Mouse (Mus musculus): ENCODE results near the gene 1110004F10Rik.

1110004F10Rik gene

DNA sequence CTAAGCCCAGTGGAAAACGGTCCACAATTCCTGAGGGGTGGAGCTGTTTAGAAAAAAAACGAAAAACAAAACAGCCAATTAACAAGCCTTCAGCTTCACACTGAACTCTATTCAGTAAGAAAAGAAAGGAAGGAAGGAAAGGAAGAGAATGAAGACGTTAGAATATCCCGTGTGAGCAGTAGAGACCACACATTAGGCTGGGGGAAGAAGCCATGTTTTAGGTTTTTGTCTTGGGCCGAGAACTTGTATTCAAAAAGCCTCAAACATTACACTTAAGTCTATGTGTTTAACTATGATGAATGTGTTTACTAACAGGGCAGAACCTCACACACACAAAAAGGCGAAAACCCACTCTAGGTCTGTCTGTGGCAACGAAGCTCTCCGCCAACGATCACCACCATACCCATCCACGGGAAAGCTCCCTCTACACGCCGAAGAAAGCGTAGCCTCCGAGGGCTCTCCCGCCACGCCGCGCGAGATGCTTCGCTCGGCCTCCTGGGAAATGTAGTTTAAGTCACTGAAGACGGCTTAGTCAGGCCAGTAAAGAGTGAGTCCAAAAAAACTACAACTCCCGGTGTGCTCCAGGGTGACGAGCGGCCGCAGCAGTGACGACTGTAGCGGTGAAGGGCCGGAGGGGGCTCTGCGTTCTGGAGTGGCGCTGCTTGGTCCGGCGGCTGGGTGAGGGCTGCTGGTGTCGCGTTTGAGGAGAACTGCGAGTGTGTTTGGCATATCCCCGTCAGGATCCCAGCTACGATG, 53.7 kb downstream of the 1110004F10Rik start:
- peak; percentile 94 to 98 for DNase-seq (ENCODE audit: low spot score in 2 of 2)

DNA sequence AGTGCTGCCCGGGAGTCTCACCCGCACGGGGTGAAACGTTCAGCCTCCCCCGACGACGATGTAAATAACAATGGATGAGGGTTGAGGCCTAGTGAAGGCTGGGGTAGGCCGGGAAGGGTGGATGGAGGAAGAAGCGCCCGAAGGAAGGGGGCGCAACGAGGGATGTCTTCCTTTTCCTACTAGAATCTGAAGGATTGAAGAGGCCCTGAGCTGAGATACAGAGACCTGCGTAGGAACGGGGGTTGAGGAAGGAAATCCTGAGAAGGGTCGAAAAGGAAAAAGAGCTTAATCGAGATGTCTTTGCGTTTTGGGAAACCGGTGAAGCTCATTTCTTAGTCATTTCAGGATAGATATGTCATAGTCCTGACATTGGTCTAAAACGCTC, 54.3 kb downstream of the 1110004F10Rik start:
- no peak for DNase-seq (ENCODE audit: low spot score in 2 of 2)

DNA sequence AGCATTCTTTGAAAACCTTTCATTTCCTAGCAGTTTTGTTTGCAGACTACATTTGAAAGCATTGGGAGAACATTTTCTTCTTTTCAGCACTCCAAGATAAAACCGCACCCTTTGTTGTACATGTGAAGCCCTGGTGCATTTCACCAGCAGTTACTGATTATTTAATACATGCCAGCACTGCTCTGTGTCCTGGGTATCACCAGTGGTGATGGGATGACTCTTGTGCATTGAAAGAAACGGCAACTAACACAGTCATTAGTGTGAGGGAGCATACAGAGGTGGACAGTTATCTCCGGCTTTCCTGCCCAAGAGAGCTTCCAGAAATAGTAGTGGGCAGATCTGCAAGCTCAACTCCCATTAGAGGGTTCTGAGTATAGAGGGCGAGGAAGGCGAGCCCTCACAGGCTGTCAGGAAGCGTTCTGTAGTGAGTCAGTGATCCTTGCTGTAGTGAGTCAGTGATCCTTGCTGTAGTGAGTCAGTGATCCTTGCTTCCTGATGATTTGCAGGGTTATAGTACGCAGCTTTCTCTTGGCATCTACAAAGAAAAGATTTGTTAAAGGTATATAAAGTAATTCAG, 60.8 kb downstream of the 1110004F10Rik start:
- DNase-seq (ENCODE audit: low spot score in 2 of 2) = peak; percentile 21 to 42

DNA sequence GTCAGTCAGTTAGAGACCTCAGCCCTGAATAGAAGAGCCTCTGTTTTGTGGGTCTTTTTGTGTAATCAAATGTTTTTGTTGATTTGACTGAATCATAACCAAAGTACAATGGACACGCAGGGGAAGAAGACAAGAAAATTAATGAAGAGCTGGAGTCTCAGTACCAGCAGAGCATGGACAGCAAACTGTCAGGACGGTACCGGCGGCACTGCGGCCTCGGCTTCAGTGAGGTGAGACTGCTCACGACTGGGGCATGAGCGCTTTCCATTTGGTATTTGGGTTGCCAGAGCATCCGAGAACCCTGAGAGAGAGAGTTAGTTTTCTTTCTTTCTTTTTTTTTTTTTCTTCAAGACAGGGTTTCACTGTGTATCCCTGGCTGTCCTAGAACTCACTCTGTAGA, 63.9 kb downstream of the 1110004F10Rik start:
- no peak for DNase-seq (ENCODE audit: low spot score in 2 of 2)

DNA sequence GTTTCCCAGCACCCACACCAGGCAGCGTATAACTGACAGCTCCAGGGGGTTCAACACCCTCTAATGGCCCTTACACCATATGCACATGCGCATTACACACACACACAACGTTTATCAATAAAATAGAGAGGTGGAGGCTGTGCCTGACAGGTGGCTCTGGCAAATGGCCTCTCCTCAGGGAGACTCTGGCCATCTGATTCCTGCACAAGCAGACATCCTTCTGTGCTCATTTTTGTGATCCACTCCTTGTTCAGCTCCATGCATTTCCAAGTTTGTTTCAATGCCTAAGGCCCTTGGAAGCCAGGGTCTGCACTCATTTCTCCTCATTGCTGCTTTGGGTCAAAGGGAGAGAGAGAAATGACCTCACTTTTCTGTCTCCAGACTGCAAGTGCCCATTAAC, 71.5 kb downstream of the 1110004F10Rik start:
- DNase-seq (ENCODE audit: low spot score in 2 of 2) = no peak

DNA sequence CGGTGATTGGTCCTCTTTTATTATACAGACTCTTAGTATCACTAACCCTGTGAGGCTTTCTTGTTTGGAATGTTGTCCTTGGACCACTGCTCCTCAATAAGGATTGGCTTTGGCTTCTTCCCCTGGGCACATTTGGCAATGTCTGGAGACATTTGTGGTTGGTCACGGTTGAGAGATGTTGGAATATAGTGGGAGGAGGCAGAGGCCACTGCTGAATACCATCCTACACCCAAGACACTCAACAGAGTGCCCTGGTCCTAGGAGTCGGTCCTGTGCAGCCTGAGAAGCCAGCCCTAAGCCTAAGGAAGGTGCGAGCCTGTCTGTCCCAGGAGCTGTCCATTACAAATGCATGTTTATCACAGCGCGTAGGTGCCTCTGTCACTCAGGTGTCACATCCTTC, 72.3 kb downstream of the 1110004F10Rik start:
- DNase-seq (ENCODE audit: low spot score in 2 of 2) = no peak

DNA sequence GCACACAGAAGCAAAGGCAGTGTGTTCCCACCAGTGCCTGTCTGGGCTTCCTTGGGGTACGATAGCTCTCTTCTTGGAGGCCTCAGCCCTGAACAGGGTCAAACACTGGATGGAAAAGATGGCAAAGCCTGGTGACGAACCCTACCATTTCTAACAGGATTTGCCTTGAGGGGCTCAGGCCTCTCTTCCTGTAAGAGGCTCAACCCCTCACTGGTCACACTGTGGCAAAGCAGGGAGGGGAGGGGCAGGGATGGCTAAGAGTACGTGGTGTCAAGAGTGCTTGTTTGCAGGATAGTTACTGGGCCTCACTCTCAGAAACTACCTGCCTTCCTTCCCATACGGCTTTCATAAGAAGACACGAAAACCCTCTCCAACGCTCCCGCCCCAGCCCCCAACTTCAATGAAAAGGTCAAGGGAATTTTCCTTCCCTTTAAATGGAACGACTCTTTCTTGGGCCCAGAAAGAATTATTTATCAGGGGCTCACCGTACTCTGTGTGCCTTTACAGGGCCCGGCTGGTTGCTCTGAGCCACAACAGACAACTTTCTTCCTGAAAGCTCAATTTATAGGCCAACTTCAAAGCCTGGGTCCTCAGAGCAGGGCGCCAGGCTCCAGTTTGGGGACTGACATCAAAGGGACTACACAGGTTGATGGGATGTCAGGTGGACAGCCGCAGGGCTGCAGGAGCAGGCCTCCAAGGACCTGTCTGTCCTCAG, 76.2 kb downstream of the 1110004F10Rik start:
- DNase-seq (ENCODE audit: low spot score in 2 of 2) = no peak

DNA sequence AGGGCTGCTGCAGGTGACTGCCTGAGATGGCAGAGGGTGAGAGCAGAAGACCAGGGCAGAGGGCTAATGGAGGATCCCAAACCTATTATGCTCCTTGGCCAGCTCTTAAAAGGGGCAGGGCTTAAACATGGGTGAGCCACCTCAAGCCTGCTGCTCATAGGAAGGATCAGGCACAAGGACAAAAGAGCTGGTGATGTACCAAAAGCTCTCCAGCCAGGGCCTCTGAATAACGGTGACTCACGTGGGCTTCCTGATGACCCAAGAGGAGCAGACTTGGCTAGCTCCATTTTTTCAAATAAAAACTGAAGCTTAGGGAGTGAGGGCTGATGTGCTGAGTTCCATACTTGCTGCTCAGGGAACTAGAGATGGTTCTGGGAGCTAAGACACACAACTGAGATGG, 76.8 kb downstream of the 1110004F10Rik start:
- DNase-seq (ENCODE audit: low spot score in 2 of 2) = no peak

DNA sequence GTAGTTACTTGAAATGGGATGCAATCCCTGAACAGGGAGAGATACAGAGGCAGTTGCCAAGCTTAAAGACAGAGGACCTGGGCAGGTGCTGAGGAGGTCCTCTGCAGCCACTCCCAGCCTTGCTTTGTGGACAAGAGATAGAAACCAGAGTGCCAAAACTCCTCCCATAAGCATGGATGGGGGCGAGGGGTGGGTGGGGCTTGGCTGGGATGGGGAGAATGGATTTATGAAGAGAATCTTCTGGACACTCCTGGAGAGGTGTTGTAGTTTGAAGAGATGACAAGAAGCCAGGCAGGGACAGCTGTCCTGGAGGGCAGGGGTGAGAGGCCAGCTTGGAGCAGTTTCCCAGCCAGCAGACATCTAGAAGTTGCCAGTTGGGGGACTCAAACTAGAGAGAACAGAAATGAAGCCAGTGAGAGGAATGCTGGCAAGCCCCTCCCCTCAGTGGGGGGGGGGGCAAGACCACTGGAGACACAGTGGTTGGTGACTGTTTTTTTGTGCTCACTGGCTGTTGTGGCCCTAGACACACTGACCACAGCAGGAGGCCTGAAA, 80.2 kb downstream of the 1110004F10Rik start:
- DNase-seq (ENCODE audit: low spot score in 2 of 2) = no peak

DNA sequence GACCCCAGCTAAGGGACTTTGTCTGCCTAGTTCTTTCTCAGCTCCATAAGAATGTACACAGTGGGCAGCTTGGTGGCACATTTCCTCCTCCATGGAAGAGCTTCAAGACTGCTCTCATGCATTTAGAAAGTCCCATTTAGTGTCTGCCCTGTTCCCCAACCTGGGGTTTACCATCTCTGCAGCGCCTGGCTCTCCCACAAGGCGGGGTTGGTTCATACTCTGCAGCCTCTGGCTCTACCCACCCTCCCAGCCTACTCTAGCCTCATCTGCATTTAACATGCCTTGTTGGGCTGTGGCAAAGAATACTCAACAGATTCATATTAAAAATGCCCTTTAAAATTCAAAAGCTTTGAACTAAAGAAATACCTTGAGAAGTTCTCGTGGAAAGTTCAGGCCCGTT, 81.5 kb downstream of the 1110004F10Rik start:
- DNase-seq (ENCODE audit: low spot score in 2 of 2) = no peak

DNA sequence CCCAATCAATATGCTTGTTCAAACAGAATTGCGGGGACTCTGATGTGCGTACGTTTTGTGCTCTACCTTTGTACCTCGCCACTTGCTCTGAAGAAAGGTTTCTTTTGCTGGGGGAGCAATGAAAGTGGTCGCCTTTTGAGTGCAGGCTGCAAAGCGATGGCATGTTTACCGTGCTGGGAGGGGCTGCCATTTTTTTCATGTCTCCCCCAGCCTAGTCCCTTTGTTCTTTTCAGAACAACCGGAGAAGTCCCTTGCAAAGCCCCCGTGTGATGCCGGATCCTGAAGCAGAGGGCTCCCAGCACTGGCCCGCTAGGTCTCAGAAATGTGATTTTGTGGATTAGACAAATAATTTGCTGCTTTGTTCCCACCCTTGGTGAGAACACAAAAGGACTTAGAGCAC, 82.0 kb downstream of the 1110004F10Rik start:
- no peak for DNase-seq (ENCODE audit: low spot score in 2 of 2)

DNA sequence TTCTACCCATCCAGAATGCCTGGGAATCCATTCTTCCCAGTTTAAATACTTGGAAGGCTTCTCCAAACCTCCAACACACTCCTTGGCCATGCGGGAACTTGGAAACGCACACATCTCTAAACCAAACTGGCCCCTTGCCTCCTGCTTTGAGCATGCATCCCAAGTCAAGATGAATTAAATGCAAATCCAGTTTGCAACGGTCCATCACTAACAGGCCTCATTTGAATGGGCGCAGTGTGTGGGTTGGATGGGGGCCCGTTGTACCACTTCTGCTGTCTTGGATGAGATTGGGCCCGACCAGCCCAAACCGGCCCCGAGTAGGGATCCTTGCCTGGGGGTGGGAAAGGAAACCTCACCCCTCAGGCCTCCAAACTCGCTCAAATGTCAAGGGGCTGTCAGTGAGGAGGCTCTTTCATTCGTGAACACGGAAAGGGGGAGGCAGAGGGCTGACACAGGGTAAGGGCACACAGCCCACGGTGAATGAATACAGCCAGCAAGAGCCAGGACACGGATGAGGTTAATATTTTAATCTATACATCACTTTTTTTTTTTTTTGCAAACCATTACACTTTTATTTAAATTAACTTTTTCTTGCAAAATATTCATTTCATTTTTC, 83.9 kb downstream of the 1110004F10Rik start:
- DNase-seq (ENCODE audit: low spot score in 2 of 2) = no peak

DNA sequence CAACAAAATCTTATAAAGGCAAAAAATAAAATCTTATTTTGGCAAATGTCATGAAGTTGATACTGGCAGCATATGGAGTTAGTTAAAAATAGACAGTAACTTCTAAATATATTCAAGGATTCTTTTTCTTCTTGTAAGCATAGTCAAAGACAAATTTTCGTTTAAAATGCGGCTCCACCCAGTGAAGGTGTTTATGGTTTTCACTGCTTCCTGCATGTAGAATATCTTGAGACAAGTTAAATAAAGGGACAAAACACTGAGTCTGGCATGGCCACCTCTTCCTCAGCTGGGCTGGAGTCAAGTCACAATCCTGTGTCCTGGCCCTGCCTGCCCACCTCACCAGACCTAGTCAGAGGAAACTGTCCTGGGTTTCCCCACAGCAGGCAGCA, 84.4 kb downstream of the 1110004F10Rik start:
- DNase-seq (ENCODE audit: low spot score in 2 of 2) = no peak

DNA sequence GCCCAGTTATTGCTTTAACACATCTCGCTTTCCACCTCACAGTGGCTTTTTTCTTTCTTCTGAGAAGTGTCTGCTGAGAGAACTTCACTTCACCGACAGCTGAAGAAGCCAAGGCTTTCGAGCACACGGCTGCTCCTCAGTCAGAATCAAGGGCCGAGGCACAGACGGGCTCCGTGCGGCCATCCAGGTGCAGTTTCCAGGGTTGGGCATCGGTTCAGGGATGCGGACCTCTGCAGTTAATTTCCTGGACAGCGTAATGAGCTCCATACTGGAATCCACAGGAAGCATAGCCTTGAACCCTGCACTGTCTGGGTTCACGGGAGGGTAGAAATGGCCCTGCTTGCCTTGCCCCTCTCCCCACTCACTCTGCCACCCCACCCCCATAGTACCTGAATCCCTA, 84.9 kb downstream of the 1110004F10Rik start:
- no peak for DNase-seq (ENCODE audit: low spot score in 2 of 2)

DNA sequence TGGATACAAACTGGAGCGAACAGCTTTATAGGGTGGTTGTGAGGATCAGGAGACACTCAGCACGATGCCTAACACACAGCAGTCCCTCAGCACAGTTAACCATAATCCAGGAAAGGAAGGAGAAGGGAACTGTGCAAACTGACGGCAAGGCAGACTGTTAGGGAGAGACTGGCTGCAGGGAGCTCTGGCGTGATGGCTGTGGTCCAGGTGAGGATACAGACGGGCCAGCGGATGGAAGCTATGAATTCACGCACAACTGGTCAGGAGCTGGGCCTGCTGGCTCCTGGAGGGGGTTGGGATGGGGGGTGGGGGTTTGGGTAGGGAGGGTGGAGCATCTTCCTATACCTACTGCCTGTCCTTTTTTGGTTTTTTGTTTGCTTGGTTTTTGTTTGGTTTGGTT, 86.5 kb downstream of the 1110004F10Rik start:
- DNase-seq (ENCODE audit: low spot score in 2 of 2) = no peak

DNA sequence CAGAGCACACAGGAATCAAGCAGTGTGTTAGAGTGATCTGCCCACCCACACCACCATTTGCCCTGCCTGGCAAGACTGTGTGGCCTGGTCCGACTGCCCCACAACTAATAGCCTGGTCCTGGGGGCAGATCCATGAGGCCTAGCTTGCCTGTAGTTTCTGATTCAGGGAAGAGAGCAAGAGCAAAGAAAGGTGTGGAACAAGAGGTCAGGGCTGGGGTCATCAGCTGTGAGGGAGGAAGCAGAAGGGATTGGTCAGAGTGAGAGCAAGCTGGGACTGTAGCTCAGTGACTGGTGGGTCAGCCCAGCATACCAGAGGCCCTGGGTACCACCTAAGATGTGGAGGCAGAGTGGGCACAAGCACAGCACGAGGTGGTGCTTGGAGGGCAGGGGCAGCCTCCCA, 87.9 kb downstream of the 1110004F10Rik start:
- no peak for DNase-seq (ENCODE audit: low spot score in 2 of 2)

DNA sequence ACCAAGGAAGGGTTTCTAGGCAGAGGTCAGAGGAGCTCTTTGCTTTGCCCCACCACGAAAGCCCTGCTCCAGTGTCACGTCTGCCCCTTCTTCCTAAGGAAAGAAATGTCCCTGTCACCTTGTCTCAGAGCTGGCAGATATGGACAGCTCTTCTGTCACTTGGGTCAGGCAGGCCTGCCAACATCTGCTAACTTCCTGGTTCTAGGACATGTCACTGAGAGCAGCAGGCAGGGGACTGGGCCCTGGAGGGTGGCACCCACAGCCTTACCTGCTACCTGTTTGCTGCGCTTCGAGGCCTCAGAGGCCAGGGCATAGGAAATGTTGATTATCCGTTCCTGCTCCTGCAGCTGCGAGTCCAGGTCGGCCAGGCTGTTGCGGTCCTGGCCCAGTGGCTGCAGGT, 89.1 kb downstream of the 1110004F10Rik start:
- DNase-seq (ENCODE audit: low spot score in 2 of 2) = no peak

DNA sequence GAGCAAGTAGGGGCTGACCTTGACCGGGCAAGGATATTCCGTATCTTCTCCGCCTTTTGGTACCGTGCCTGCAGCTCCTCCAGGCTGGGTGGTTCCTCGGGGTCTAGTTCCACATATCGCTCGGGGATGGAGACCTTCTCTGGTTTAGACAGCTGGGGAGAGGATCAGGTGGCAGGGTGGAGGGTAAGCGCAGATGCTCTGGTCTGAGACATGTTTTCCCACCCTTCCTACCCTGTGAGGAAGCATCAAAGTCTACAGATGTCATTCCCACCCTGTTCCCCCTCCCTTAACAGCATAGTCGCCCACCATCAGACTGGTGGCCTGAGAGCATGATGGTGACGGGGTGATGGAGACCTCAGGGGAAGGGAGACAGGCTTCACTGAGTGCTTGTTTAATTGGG, 90.2 kb downstream of the 1110004F10Rik start:
- no peak for DNase-seq (ENCODE audit: low spot score in 2 of 2)

DNA sequence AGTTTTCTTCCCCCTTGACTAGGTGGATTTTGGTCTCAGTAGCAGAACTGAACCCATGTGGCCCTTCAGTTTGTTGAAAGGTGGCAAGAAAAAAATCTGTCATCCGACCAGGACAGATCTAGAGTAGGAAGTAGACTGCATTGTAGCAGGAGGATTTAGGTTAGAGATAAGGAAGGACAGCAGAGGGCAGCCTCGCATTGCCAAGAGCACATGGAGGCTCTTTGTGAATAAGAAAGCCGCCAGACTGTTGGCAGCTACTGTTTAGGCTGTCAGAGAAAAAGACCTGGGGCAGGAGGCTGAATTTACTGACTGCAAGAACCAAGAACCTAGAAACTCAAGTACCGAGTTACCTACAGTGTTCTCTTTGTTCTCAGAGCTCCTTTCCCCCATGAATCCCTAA, 92.2 kb downstream of the 1110004F10Rik start:
- no peak for DNase-seq (ENCODE audit: low spot score in 2 of 2)

DNA sequence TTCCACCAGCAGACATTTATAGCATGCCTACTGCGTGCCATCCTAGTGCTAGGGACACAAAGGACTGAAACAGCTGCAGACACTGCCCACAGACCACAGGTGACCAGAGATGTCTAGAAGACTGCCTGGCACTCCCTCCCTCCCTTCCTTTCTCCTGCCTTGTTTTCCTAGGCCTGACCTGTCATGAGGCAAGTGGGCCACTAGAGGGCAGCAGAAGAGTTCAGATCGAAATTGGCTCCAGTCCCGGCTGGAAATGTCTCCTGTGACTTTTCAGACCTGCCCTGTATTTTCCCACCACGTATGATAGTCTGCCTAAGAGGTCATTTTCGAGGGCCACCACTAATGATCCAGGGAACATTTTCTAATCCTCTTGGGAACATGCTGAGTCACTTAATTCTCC, 92.9 kb downstream of the 1110004F10Rik start:
- peak; percentile 57 to 77 for DNase-seq (ENCODE audit: low spot score in 2 of 2)

DNA sequence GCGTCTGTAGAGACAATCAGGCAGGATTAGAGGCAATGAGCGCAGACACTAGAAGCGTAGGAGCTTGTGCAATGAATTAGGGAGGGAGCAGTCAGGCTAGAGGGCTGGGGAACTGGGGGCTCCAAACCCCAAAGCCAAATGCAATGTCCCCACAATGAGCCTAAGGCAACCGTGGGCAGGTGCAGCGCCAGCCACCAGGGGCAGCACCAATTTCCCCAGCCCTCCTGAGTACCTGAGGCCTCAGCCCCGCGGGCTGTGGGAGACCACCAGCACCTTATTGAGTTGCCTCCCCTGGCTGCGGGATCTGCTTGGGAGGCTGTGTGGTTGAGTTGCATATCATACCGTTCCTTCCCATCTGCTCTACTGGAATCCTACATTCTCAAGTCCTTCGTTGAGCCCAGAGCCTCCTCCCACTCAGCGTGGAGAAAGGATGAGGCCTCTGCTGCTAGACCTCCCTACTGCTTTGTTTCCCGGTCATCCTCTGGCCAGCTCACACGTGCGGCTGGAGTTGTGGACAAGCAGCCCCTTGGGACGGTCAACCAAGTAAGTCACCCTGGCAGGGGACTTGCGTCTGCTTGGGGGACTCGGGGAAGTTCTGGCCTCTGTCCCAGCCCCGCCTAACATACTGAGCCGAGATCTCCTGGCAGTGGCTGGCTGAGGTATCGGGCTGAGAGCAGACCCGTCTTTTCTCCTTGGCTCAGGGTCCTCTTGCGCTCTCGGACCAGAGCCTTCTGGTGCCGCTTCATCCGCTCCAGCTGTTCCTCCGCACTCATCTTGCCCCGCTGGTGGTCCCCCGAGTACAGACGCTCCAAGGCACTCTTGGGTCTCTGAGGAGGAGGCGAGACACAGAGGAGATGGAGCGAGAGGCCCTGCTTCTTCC, 95.5 kb downstream of the 1110004F10Rik start:
- peak in 1 of 2 experiments; percentile 21 for DNase-seq (ENCODE audit: low spot score in 2 of 2)

Measured in heart, adult 9 months (tissue).